In the genomic region with DNA sequence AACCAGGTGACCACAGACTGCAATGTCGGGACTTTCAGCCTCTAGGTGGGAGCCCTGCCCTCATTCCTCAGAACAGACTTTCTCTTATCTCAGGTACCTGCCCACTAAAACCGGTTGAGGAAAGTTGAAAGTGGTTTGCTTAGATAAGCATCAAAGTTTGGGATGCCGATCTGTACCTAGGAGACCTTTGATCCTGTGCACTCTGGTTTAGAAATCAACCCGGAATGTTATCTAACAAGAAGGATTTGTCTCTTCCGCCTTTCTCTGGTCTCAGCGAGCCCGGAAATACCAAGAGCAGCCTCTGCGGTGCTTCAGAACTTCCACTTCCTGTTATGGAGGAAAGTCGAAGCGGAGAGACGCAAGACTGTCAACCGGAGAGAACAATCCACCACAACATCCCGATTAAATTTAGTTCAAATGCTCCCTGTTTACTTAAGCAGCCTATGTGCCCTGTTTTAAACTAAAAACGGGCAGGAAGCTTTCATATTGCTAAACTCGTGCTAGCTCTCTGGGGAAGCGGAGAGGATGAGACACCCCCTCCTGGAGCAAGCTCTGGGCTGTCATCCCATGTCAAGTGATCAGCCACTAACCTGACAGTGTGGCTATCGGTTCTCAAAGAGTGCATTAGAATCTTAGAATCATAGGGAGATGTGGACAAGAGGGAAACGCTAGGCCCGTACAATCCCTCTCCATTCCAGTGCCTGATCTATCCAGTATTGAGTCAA, we compare ENCODE assay signal across 8 mouse cellular contexts. TPM values are rescaled to one million over a fixed set of nuclear protein-coding genes. Genes with fewer than 3 reads are reported as not detected.
A peak's percentile ranks its signal among the peaks of the same experiment; 100 is the strongest.
DNase-seq lines count a peak whose midpoint lies in the region; ATAC-seq and TF ChIP-seq lines count a peak whose summit lies in the region.

No protein-coding gene starts in this region.

- H3K9ac ChIP-seq in hindbrain, postnatal 0 days (replicated peaks; ENCODE audit: low read length) = no peak overlapping the region
- no peak overlapping the region for H3K9ac ChIP-seq in heart, embryonic 13.5 days
- no peak overlapping the region for H3K9ac ChIP-seq in liver, embryonic 14.5 days (replicated peaks)

- no peak for TF ChIP-seq CTCF in hindbrain, postnatal 0 days (IDR thresholded peaks at IDR 0.05; ENCODE audit: low read depth)
- no peak for TF ChIP-seq CTCF in liver, embryonic 14.5 days (IDR thresholded peaks at IDR 0.05; ENCODE audit: low read depth)

- H3K4me3 ChIP-seq in hindbrain, postnatal 0 days (ENCODE audit: low read length) = no peak overlapping the region
- no peak overlapping the region for H3K4me3 ChIP-seq in hindbrain, embryonic 10.5 days
- H3K4me3 ChIP-seq in heart, embryonic 13.5 days = no peak overlapping the region
- H3K4me3 ChIP-seq in liver, embryonic 14.5 days (ENCODE audit: insufficient read depth in 1 of 2, low read depth in 2 of 2, low read length in 2 of 2) = peak overlapping the region in 1 of 2 experiments; percentile 8; a peak in 1 of 4 replicates

- no peak for ATAC-seq in hindbrain, postnatal 0 days
- no peak for ATAC-seq in heart, embryonic 13.5 days (ENCODE audit: extremely low read depth, insufficient number of reproducible peaks, low FRiP score, low TSS enrichment)
- ATAC-seq in liver, embryonic 14.5 days (ENCODE audit: insufficient read depth) = peak; percentile 58

- no peak overlapping the region for H3K4me2 ChIP-seq in hindbrain, postnatal 0 days (ENCODE audit: low read depth, low read length)
- H3K4me2 ChIP-seq in heart, embryonic 13.5 days = peak overlapping the region; percentile 16
- peak overlapping the region; percentile 41 for H3K4me2 ChIP-seq in liver, embryonic 14.5 days (ENCODE audit: low read depth)

- WGBS in hindbrain, postnatal 0 days = 83% methylated on average over 19 of the region's 19 CpGs
- 85% methylated on average over 19 of the region's 19 CpGs for WGBS in hindbrain, embryonic 10.5 days
- 65% methylated on average over 19 of the region's 19 CpGs for WGBS in heart, embryonic 13.5 days
- WGBS in liver, embryonic 14.5 days (ENCODE audit: insufficient replicate concordance) = 30% methylated on average over 19 of the region's 19 CpGs

- H3K27ac ChIP-seq in hindbrain, postnatal 0 days = 0 out of 2 replicates have a peak overlapping the region, but pooled peaks have one; percentile 2
- H3K27ac ChIP-seq in hindbrain, embryonic 10.5 days = no peak overlapping the region
- H3K27ac ChIP-seq in heart, embryonic 13.5 days (replicated peaks) = peak overlapping the region; percentile 56
- H3K27ac ChIP-seq in liver, embryonic 14.5 days = no peak overlapping the region; the same call in 1 of the 2 replicates

- H3K4me1 ChIP-seq in hindbrain, postnatal 0 days (ENCODE audit: insufficient read depth, low read length) = no peaks in the 10 kb centered on the region
- no peaks in the 10 kb centered on the region for H3K4me1 ChIP-seq in hindbrain, embryonic 10.5 days (replicated peaks)
- no peaks in the 10 kb centered on the region for H3K4me1 ChIP-seq in heart, embryonic 13.5 days
- H3K4me1 ChIP-seq in liver, embryonic 14.5 days (replicated peaks; ENCODE audit: control insufficient read depth in 2 of 2, insufficient read depth in 2 of 2, low read length in 1 of 2) = no peaks in the 10 kb centered on the region; a peak in 1 of 4 replicates

- H3K9me3 ChIP-seq in hindbrain, postnatal 0 days (ENCODE audit: low read length) = no peaks in the 10 kb centered on the region
- H3K9me3 ChIP-seq in hindbrain, embryonic 10.5 days = no peaks in the 10 kb centered on the region
- H3K9me3 ChIP-seq in heart, embryonic 13.5 days = no peaks in the 10 kb centered on the region
- no peaks in the 10 kb centered on the region for H3K9me3 ChIP-seq in liver, embryonic 14.5 days (ENCODE audit: control insufficient read depth, low read length)

- H3K27me3 ChIP-seq in hindbrain, postnatal 0 days (ENCODE audit: insufficient read depth, low read length) = no peaks in the 10 kb centered on the region
- no peaks in the 10 kb centered on the region for H3K27me3 ChIP-seq in hindbrain, embryonic 10.5 days (ENCODE audit: insufficient read depth, poor library complexity, severe bottlenecking)
- no peaks in the 10 kb centered on the region for H3K27me3 ChIP-seq in heart, embryonic 13.5 days (replicated peaks)
- no peaks in the 10 kb centered on the region for H3K27me3 ChIP-seq in liver, embryonic 14.5 days (ENCODE audit: control insufficient read depth, insufficient read depth, low read length)

- TF ChIP-seq EP300 in liver, embryonic 14.5 days (IDR thresholded peaks at IDR 0.05; ENCODE audit: low read depth) = no peak

- DNase-seq in hindbrain, postnatal 0 days (ENCODE audit: low spot score) = no peak
- no peak for DNase-seq in hindbrain, embryonic 10.5 days (ENCODE audit: low spot score)
- DNase-seq in liver, embryonic 14.5 days (ENCODE audit: low read depth in 3 of 3, low spot score in 3 of 3) = peak in 2 of 3 experiments; percentile 10 to 28
- DNase-seq in spleen, adult 18-20 months = peak; percentile 25 to 40
- DNase-seq in ovary, adult 18-20 months (ENCODE audit: low spot score) = no peak
- DNase-seq in ovary, postnatal 14 days (ENCODE audit: low spot score) = no peak
- no peak for DNase-seq in cerebellum, postnatal 25 days

- H3K36me3 ChIP-seq in hindbrain, postnatal 0 days (ENCODE audit: insufficient read depth, low read length) = no peaks in the 10 kb centered on the region
- H3K36me3 ChIP-seq in hindbrain, embryonic 10.5 days = no peaks in the 10 kb centered on the region
- H3K36me3 ChIP-seq in heart, embryonic 13.5 days = no peaks in the 10 kb centered on the region
- H3K36me3 ChIP-seq in liver, embryonic 14.5 days (replicated peaks; ENCODE audit: control insufficient read depth, insufficient read depth, low read depth) = no peaks in the 10 kb centered on the region

RNA-seq across cellular contexts. Expression of gene Hmcn1, which starts 32.0 kb away (rescaled TPM):
- total RNA-seq in hindbrain, postnatal 0 days (2014; rRNA removed) = 2.7 and 6.3 TPM in 2 replicates
- polyA plus RNA-seq in hindbrain, postnatal 0 days (2015; fragmentation: Nextera tagmentation; extraction: Ambion mirVana) = 0.80 and 1.2 TPM in 2 replicates
- polyA plus RNA-seq in hindbrain, embryonic 10.5 days (2016; fragmentation: Nextera tagmentation; extraction: Ambion mirVana) = 6.9 and 9.0 TPM in 2 replicates
- polyA plus RNA-seq in heart, embryonic 13.5 days (2015; fragmentation: Nextera tagmentation; extraction: Ambion mirVana) = 18.7 and 19.0 TPM in 2 replicates
- polyA plus RNA-seq in liver, embryonic 14.5 days (2012; rRNA removed) = 1.6 and 3.3 TPM in 2 replicates
- 1.7 and 2.3 TPM in 2 replicates for polyA plus RNA-seq in liver, embryonic 14.5 days (2014; fragmentation: Nextera tagmentation; extraction: Ambion mirVana)

Comparison
In these comparisons a context has a peak if more than half of its experiments do, and no peak if none do; other contexts are left out.
1. H3K27ac ChIP-seq: peak in hindbrain, postnatal 0 days (single experiment) and heart, embryonic 13.5 days (single experiment); none in hindbrain, embryonic 10.5 days (single experiment) and liver, embryonic 14.5 days (single experiment).
2. DNase-seq: peak in liver, embryonic 14.5 days (2 of 3) and spleen, adult 18-20 months (2 of 2); none in hindbrain, postnatal 0 days (single experiment), hindbrain, embryonic 10.5 days (single experiment), ovary, adult 18-20 months (single experiment), ovary, postnatal 14 days (single experiment) and cerebellum, postnatal 25 days (0 of 2).